Mouse (Mus musculus): ENCODE measurements around the gene Kitl.

Gene Kitl

DNA sequence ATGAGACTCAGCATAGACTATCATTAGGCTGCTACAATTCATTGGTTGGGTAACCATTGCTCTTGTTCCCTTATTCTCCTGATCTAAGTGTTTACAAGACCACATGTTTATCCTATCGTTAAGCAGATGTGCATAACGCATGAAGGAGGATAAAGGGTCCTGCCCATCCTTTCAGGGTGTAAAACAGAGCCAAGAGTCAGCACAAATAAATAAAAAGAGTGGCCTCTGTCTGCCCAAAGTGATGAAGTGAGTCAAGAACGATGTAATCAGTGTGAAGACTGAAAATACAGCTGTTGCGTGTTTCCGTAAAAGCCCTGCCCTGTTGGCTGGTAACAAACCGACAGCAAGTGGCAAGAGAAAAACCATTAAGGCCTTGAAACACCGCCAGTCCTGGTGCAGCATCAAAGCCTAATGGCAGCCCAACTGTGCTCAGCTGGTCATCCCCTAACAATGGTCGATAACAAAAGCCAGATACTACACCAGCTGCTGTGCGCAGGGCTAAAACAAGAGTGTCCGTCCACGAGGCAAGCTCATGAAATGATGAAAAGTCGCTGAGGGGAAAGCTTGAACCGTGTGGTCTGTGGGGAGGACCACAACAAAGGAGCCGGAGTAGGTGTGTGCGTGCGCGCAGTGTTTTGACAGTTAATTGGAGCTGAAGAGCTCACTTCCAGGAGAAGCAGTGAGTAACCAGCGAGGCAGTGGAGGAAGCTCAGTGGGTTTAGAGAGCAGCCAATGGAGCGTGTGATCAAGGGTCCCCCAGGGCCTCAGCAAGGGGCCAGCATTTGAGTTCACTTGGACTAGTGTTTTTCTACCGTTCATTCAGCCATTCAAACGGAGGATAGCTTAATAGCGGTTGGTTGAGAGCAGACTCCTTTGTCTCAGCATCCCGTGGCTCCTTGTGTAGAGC lies 112.7 kb downstream of the Kitl start:
- no peak for DNase-seq

- DNase-seq: no peak
Observed at GRCm38 (mm10) chr10:100131657-100132056, 116.2 kb downstream of the Kitl start.

- no peak for DNase-seq
Observed at GRCm38 (mm10) chr10:100132304-100132703, 116.9 kb downstream of the Kitl start.

GRCm38 (mm10) chr10:100138552-100138951 lies 123.1 kb downstream of the Kitl start:
- DNase-seq: no peak

DNA sequence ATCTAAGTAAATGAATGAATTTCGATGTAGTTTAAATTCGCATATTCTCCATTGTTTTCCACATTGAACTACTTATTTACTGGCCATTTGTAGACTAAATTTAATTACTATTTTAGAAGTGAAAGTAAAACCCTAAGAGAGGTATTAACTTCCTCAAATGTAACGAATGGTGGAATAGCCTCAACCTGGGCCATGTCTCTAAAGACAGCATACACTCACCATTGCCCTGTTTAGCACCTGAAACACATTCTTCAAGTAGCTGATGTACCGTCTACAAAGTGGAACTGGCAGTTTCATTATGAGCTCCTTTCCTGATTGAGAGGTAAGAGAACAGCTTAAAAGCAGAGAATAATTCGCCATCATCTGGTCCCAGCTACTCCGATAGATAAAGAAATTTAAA lies 132.7 kb downstream of the Kitl start:
- DNase-seq: no peak
